Mouse (Mus musculus) midbrain, embryonic 11.5 days (tissue): Measurements from ENCODE around the gene Tmem259. TPM values are rescaled to one million over a fixed set of nuclear protein-coding genes. Genes with fewer than 3 reads are reported as not detected.

Experiments
- ATAC-seq: fragments of 200-750 bp; cut with Nextera tagmentation; 2 replicates; pipeline ENCODE4 v1.8.0; 2017; ENCODE audit warnings: moderate TSS enrichment, moderate library complexity; ENCODE audit not compliant: low FRiP score
- DNase-seq: peaks from one replicate; pipeline ENCODE4 v3.0.0; 2015; ENCODE audit warnings: low spot score; ENCODE audit errors: missing footprints
- H3K27ac ChIP-seq: fragments of 300-500 bp; sonication (generic); 2 replicates; pipeline ENCODE4 v1.5.1; 2014; ENCODE audit warnings: low read depth, low read length
- H3K27me3 ChIP-seq: fragments of 300-500 bp; sonication (generic); 2 replicates; pipeline ENCODE4 v1.6.1; 2014; ENCODE audit warnings: mild to moderate bottlenecking, low read length, moderate library complexity, mixed read lengths; ENCODE audit not compliant: control insufficient read depth, insufficient read depth
- H3K36me3 ChIP-seq: fragments of 300-500 bp; sonication (generic); 2 replicates; pipeline ENCODE4 v1.6.1; 2014; ENCODE audit warnings: mild to moderate bottlenecking, low read length, moderate library complexity, mixed read lengths; ENCODE audit not compliant: control insufficient read depth, insufficient read depth
- H3K4me1 ChIP-seq: fragments of 300-500 bp; sonication (generic); 2 replicates; pipeline ENCODE4 v1.6.1; 2014; ENCODE audit warnings: low read length; ENCODE audit not compliant: control insufficient read depth, insufficient read depth
- H3K4me2 ChIP-seq: fragments of 300-500 bp; sonication (generic); 2 replicates; pipeline ENCODE4 v1.6.1; 2014; ENCODE audit warnings: mild to moderate bottlenecking, moderate library complexity
- H3K4me3 ChIP-seq: fragments of 300-500 bp; sonication (generic); 2 replicates; pipeline ENCODE4 v1.5.1; 2014; ENCODE audit warnings: low read depth, low read length
- H3K9ac ChIP-seq: fragments of 300-500 bp; sonication (generic); 2 replicates; pipeline ENCODE4 v1.6.1; 2014; ENCODE audit warnings: low read length
- H3K9me3 ChIP-seq: fragments of 300-500 bp; sonication (generic); 2 replicates; pipeline ENCODE4 v1.6.1; 2016; ENCODE audit warnings: low read length; ENCODE audit not compliant: control insufficient read depth
- WGBS: fragments of 180-500 bp; shearing (Covaris S2); extraction: QIAGEN DNeasy Blood & Tissue Kit; methylation state at CpG from one replicate; pipeline ENCODE4 v1.1.7; 2014; 5-methylcytosine and 5-hydroxymethylcytosine counted together
- polyA plus RNA-seq: library from polyadenylated mRNA; unstranded; fragments of >200 nt; fragmentation: Nextera tagmentation; extraction: Ambion mirVana; gene quantifications from 2 replicates; pipeline ENCODE4 v1.2.1, GENCODE M21; 2014

Tmem259 gene
- polyA plus RNA-seq, 1 experiment from 2014 or later: 13.5 TPM

DNA sequence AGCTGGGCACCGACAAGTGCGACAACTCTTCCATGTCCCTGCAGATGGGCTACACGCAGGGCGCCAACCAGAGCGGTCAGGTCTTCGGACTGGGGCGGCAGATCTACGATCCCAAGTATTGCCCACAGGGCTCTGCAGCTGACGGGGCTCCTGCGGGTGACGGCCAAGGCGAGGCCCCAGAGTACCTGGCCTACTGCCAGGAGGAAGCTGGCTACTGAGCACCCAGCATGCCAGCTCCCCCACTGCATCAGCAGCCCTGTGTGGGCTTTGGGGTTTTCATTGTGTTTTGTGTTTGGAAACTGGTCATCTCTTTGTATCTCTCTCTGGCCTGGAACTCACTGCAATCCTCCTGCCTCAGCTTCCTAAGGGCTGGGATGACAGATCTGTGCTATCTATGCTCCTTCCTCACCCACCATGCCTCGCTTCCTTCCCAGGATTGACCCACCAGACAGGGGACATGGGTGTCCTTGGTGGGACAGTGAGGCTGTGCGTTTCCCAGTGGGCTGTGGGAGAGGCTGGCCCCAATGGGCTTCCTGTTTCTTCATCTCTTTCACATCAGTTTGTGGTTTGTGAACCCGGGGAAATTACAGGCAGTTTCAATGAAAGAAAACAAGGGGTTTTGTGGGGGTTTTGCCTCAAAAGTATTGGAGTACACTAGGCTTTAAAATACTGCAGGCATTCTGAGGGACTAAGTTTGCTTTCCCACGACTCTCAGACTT, 10.4 kb upstream of the Tmem259 start:
- WGBS: 92% methylated on average over 16 of the region's 16 CpGs
- ATAC-seq: no peak
- peaks cover 16% of the 10 kb centered on the region for H3K4me1 ChIP-seq

DNA sequence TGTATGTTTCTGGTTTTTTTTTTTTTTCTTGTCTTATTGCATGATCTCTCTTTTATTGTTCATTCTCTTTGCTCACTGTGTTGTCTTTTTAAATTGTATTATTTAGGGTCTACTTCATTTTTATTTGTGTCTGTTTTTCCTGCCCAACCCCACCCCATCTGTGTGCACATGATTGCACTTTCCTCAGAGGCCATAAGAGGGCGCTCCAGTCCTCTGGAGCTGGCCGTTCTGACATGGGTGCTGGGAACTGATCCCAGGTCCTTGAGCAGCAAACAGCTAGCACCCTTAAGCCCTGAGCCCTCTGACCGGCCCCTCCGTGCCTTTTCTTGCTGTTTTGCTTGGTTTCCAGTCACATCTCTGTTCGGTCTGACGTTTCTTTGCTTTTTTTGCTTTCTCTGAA, 7.4 kb upstream of the Tmem259 start:
- Histone ChIP-seq H3K4me2 (no peak overlapping the region), H3K4me1 (peaks cover 11% of the 10 kb centered on the region), H3K36me3 (no peaks in the 10 kb centered on the region), H3K4me3 (no peak overlapping the region), H3K9ac (no peak overlapping the region), H3K9me3 (peaks cover 5% of the 10 kb centered on the region; the same call in 1 of the 2 replicates), H3K27me3 (peaks cover 36% of the 10 kb centered on the region), H3K27ac (no peak overlapping the region)
- 82% methylated on average over 6 of the region's 6 CpGs for WGBS
- DNase-seq (no peak), ATAC-seq (no peak)

More for the DNA sequence above, 10.4 kb upstream of the Tmem259 start:
- no peak overlapping the region for H3K4me2 ChIP-seq
- H3K27ac ChIP-seq: no peak overlapping the region
- H3K36me3 ChIP-seq: no peaks in the 10 kb centered on the region
- no peak for DNase-seq
- H3K27me3 ChIP-seq: peaks cover 12% of the 10 kb centered on the region
- H3K9ac ChIP-seq: no peak overlapping the region
- peaks cover 5% of the 10 kb centered on the region; the same call in 1 of the 2 replicates for H3K9me3 ChIP-seq
- H3K4me3 ChIP-seq: no peak overlapping the region

DNA sequence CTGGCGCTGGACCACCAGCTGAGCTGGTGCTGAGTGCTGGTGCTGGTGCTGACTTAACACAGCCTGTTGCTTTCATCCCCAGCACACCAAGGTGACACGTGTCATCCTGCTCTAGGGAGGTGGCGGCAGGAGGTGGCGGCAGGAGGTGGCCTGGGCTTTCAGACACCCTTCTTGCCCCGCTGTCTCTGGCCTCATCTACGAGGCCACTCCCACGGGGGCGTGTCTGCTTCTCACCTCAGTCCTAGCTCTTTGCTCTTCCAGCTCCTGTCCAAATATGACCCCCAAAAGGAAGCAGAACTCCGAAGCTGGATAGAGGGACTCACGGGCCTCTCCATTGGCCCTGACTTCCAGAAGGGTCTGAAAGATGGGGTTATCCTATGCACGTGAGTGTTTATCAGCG, 7.0 kb upstream of the Tmem259 start:
- Histone ChIP-seq H3K4me2 (no peak overlapping the region), H3K4me3 (no peak overlapping the region), H3K27me3 (peaks cover 38% of the 10 kb centered on the region), H3K9me3 (peaks cover 5% of the 10 kb centered on the region; the same call in 1 of the 2 replicates), H3K9ac (no peak overlapping the region), H3K27ac (no peak overlapping the region), H3K36me3 (no peaks in the 10 kb centered on the region), H3K4me1 (peaks cover 14% of the 10 kb centered on the region)
- ATAC-seq (no peak), DNase-seq (no peak)
- 52% methylated on average over 12 of the region's 12 CpGs for WGBS

DNA sequence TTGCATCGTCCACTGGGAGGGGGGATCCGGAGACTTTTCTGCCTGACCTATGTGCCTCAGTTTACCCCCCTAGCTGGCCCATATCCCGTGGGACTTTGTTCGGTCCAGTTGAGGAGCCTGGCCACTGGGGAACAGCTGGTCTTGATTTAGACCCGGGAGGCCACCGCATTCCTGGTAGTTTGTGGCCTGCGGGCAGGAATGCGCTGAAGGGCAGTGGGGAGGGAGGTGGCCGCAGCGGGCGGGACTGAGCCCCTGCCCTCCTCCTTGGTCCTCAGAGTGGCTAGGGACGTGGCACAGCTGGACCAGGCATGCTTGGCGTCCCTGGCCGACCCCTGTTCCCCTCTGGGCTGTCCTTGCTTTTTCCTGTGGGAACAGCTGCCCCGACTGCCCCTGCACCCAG, 5.7 kb upstream of the Tmem259 start:
- no peak overlapping the region for H3K27ac ChIP-seq
- peaks cover 18% of the 10 kb centered on the region for H3K4me1 ChIP-seq
- peak; percentile 90 for DNase-seq
- ATAC-seq: no peak
- H3K9me3 ChIP-seq: peaks cover 5% of the 10 kb centered on the region; the same call in 1 of the 2 replicates
- H3K4me2 ChIP-seq: peak overlapping the region; percentile 15; the same call in 1 of the 2 replicates
- 7% methylated on average over 15 of the region's 15 CpGs for WGBS
- no peak overlapping the region for H3K4me3 ChIP-seq
- H3K36me3 ChIP-seq: no peaks in the 10 kb centered on the region
- H3K9ac ChIP-seq: no peak overlapping the region
- H3K27me3 ChIP-seq: peaks cover 38% of the 10 kb centered on the region

DNA sequence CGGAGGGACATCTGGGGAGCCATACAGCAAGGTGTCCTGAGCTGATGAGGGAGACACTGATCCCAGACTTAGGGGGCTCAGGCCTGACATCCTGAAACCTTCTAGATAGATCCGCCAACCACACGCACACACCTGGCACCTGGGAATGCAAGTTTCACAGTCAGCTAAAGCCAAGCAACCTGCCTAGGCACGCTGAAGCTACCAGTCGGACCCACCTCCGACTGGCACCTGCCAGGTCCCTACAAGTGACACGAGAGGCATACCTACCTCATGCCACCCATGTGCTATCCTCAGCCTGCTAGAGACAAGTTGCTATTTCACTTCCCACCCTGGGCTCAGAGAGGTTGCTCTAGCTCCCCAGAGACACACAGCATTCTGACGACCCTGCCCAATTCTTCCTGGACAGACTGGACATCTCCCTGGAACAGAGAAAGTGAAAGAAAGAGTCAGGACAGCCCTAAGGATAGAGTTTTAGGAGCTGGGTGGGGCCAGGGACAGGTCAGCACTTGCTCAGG, 5.2 kb upstream of the Tmem259 start:
- DNase-seq (peak; percentile 88), ATAC-seq (no peak)
- peaks cover 5% of the 10 kb centered on the region; the same call in 1 of the 2 replicates for H3K9me3 ChIP-seq
- H3K9ac ChIP-seq: no peak overlapping the region
- no peaks in the 10 kb centered on the region for H3K36me3 ChIP-seq
- H3K27me3 ChIP-seq: peaks cover 38% of the 10 kb centered on the region
- WGBS: 36% methylated on average over 8 of the region's 8 CpGs
- H3K4me1 ChIP-seq: peaks cover 18% of the 10 kb centered on the region
- H3K4me3 ChIP-seq: peak overlapping the region; percentile 34
- no peak overlapping the region for H3K27ac ChIP-seq
- peak overlapping the region; percentile 17; the same call in 1 of the 2 replicates for H3K4me2 ChIP-seq

DNA sequence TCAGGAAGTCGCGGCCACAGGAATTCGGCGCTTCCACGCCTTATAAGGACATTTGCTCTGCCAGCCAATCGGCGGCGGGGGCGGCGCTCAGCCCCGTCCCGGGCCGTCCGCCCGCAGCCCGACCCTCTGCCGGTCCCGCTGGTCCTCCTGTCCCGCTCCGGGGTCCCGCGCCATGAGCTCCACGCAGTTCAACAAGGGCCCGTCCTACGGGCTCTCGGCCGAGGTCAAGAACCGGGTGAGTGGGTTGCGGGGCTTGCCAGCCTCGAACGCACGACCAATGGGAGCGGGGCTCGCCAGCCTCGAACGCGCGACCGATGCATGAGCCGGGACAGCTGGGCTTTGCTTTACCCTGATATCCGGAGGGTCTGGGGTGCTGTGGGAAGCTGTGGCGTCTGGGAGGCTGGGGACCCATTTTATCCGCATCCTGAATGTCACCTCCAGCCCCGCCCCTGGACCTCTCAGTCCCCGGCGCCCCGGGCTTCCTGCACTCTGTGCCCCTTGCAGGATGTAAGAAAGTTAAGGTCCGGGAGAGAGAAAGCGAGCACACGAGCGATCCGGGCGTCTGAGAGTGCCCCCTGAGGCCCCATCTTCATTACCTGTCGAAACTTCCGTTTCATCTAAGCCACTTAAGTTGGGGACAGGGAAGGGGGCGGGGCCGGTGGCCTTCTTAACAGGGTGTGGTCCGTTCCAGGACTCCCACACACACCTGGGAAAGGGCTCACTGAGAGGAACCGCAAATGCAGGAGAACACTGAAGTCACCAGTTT, 4.6 kb upstream of the Tmem259 start, which contains the start of gene Cnn2:
TSS of gene Cnn2 (plus strand) at position 79 of the 766 bp plus-strand sequence.
- H3K4me1 ChIP-seq: peaks cover 18% of the 10 kb centered on the region

DNA sequence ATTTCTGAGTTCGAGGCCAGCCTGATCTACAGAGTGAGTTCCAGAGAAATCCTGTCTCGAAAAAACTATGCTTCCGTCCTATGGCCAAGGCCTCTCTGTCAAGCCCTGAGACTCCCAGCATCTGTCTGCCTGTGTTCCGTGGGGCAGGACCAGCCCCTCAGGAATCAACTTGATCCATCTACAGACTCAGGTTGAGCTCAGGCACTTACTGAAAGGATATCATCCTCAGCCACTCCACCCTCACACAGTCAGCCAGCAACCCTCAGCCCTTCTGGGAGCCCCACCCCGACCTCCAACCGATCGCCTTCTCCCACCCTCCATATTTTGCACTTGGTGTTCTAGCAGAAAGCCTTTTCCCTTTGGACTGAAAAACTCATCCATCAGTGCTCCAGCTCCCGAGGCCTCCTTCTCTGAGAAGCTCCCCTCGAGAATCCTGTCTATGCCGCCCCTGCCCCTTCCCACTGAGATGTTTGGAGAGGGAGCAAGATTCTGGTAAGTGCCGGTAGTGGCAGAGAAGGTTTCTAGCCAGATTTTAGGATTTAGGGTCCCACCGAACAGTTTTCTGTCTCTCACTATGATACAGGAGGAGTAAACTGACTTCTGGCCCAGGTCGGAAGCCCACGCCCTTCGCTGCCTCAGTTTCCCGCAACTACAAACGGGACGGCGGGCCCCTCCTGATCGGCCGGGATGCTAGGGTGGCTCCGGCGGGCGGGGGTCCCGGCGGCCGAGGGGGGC, 3.8 kb upstream of the Tmem259 start:
- peak overlapping the region; percentile 31 for H3K9ac ChIP-seq
- DNase-seq: peak; percentile 91
- H3K9me3 ChIP-seq: peaks cover 5% of the 10 kb centered on the region; the same call in 1 of the 2 replicates
- ATAC-seq: no peak
- H3K36me3 ChIP-seq: no peaks in the 10 kb centered on the region
- H3K4me1 ChIP-seq: peaks cover 26% of the 10 kb centered on the region
- no peak overlapping the region; the same call in 1 of the 2 replicates for H3K27ac ChIP-seq
- 13% methylated on average over 27 of the region's 27 CpGs for WGBS
- peak overlapping the region; percentile 34 for H3K4me3 ChIP-seq
- peak overlapping the region; percentile 46 for H3K4me2 ChIP-seq
- peaks cover 38% of the 10 kb centered on the region for H3K27me3 ChIP-seq

More for the DNA sequence above, 4.6 kb upstream of the Tmem259 start, which contains the start of gene Cnn2:
- H3K4me3 ChIP-seq: peak within 1 kb of the TSS; percentile 34
- peak within 1 kb of the TSS; percentile 31 for H3K9ac ChIP-seq
- peak within 1 kb of the TSS; percentile 46 for H3K4me2 ChIP-seq
- no peaks in the 10 kb centered on the region for H3K36me3 ChIP-seq
- H3K27ac ChIP-seq: no peak within 1 kb of the TSS; the same call in 1 of the 2 replicates
- H3K9me3 ChIP-seq: peaks cover 5% of the 10 kb centered on the region; the same call in 1 of the 2 replicates
- 2% methylated on average over 58 of the region's 59 CpGs for WGBS
- peaks cover 38% of the 10 kb centered on the region for H3K27me3 ChIP-seq
- ATAC-seq: no peak
- peak; percentile 95 for DNase-seq

DNA sequence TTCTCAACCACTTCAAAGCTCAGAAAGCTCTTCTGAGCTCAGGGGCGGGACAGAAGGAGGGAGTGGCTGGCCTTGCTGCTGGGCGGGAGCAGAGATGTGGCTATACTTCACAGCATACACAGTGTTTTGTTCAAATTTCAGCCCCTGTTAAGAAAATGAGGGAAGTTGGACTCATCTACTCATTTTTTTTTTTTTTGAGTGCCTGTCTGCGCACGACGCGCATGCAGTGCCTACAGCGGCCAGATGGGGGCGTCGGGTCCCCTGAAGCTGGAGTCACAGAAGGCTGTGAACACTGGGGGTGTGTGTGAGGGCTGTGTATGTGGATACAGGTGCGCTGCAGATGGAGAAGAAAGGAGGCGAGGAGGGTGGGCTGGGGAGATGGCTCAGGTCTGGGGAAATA, 2.8 kb upstream of the Tmem259 start:
- no peaks in the 10 kb centered on the region for H3K36me3 ChIP-seq
- H3K9me3 ChIP-seq: peaks cover 5% of the 10 kb centered on the region; the same call in 1 of the 2 replicates
- ATAC-seq: no peak
- H3K27ac ChIP-seq: no peak overlapping the region
- H3K4me3 ChIP-seq: no peak overlapping the region; the same call in 1 of the 2 replicates
- no peak overlapping the region for H3K9ac ChIP-seq
- 4% methylated on average over 11 of the region's 11 CpGs for WGBS
- peak; percentile 99 for DNase-seq
- H3K4me1 ChIP-seq: peaks cover 33% of the 10 kb centered on the region
- peaks cover 38% of the 10 kb centered on the region for H3K27me3 ChIP-seq
- no peak overlapping the region for H3K4me2 ChIP-seq
